Comparison of ENCODE assay signal across 8 mouse cellular contexts in genomic region chr2:163592084-163592483, GRCm38 (mm10). TPM values are rescaled to one million over a fixed set of nuclear protein-coding genes. Genes with fewer than 3 reads are reported as not detected.
DNase-seq lines count a peak whose midpoint lies in the region; ATAC-seq and TF ChIP-seq lines count a peak whose summit lies in the region.

No protein-coding gene starts in this region.

- TF ChIP-seq CTCF in kidney, postnatal 0 days (IDR thresholded peaks at IDR 0.05; ENCODE audit: low read depth): peak; percentile 59
- TF ChIP-seq CTCF in liver, embryonic 14.5 days (IDR thresholded peaks at IDR 0.05; ENCODE audit: low read depth): peak; percentile 46

- no peak overlapping the region for H3K27ac ChIP-seq in kidney, postnatal 0 days
- H3K27ac ChIP-seq in kidney, embryonic 16.5 days (ENCODE audit: low read length): no peak overlapping the region
- H3K27ac ChIP-seq in liver, embryonic 14.5 days: no peak overlapping the region

- H3K9ac ChIP-seq in kidney, postnatal 0 days (ENCODE audit: low read depth, low read length): no peak overlapping the region
- H3K9ac ChIP-seq in kidney, embryonic 16.5 days (replicated peaks; ENCODE audit: low read length): no peak overlapping the region
- no peak overlapping the region for H3K9ac ChIP-seq in liver, embryonic 14.5 days (replicated peaks)

- H3K36me3 ChIP-seq in kidney, postnatal 0 days (ENCODE audit: insufficient read depth, low read length): no peaks in the 10 kb centered on the region
- no peaks in the 10 kb centered on the region for H3K36me3 ChIP-seq in kidney, embryonic 16.5 days (ENCODE audit: insufficient read depth, low read length)
- H3K36me3 ChIP-seq in liver, embryonic 14.5 days (replicated peaks; ENCODE audit: control insufficient read depth, insufficient read depth, low read depth): no peaks in the 10 kb centered on the region

- TF ChIP-seq EP300 in liver, embryonic 14.5 days (IDR thresholded peaks at IDR 0.05; ENCODE audit: low read depth): no peak

- H3K9me3 ChIP-seq in kidney, postnatal 0 days (replicated peaks; ENCODE audit: low read length): no peaks in the 10 kb centered on the region
- H3K9me3 ChIP-seq in kidney, embryonic 16.5 days (ENCODE audit: low read length): no peaks in the 10 kb centered on the region
- H3K9me3 ChIP-seq in liver, embryonic 14.5 days (ENCODE audit: control insufficient read depth, low read length): no peaks in the 10 kb centered on the region

- DNase-seq in adrenal gland, postnatal 10 days: peak; percentile 52
- DNase-seq in adrenal gland, adult 2 months: no peak
- DNase-seq in kidney, postnatal 0 days (ENCODE audit: low spot score): peak; percentile 26
- peak; percentile 61 to 67 for DNase-seq in B cell, adult 2 months
- peak in 1 of 3 experiments; percentile 40 for DNase-seq in liver, embryonic 14.5 days (ENCODE audit: low read depth in 3 of 3, low spot score in 3 of 3)
- DNase-seq in ovary, adult 18-20 months (ENCODE audit: low spot score): no peak

- ATAC-seq in kidney, postnatal 0 days (replicated peaks; ENCODE audit: low FRiP score, low read depth): no peak
- ATAC-seq in kidney, embryonic 16.5 days (ENCODE audit: low FRiP score, low TSS enrichment): no peak
- ATAC-seq in liver, embryonic 14.5 days (ENCODE audit: insufficient read depth): no peak
- ATAC-seq in inflammation-experienced regulatory T-cells, adult 6 months: no peak

- no peak overlapping the region for H3K4me2 ChIP-seq in kidney, postnatal 0 days (ENCODE audit: low read length)
- H3K4me2 ChIP-seq in kidney, embryonic 16.5 days (replicated peaks; ENCODE audit: low read depth, low read length): no peak overlapping the region
- no peak overlapping the region for H3K4me2 ChIP-seq in liver, embryonic 14.5 days (ENCODE audit: low read depth)

- H3K27me3 ChIP-seq in kidney, postnatal 0 days (ENCODE audit: insufficient read depth, low read length): no peaks in the 10 kb centered on the region
- no peaks in the 10 kb centered on the region for H3K27me3 ChIP-seq in kidney, embryonic 16.5 days (ENCODE audit: insufficient read depth, low read length)
- no peaks in the 10 kb centered on the region for H3K27me3 ChIP-seq in liver, embryonic 14.5 days (ENCODE audit: control insufficient read depth, insufficient read depth, low read length)

- no peak overlapping the region for H3K4me3 ChIP-seq in kidney, postnatal 0 days (replicated peaks; ENCODE audit: low read depth, low read length)
- no peak overlapping the region for H3K4me3 ChIP-seq in kidney, embryonic 16.5 days (ENCODE audit: low read length)
- H3K4me3 ChIP-seq in liver, embryonic 14.5 days (ENCODE audit: insufficient read depth in 1 of 2, low read depth in 2 of 2, low read length in 2 of 2): no peak overlapping the region

- peaks cover 7% of the 10 kb centered on the region for H3K4me1 ChIP-seq in kidney, postnatal 0 days (replicated peaks; ENCODE audit: insufficient read depth, low read length)
- H3K4me1 ChIP-seq in kidney, embryonic 16.5 days (ENCODE audit: insufficient read depth, low read length): peaks cover 16% of the 10 kb centered on the region
- peaks cover 0 to 38% of the 10 kb centered on the region in 2 experiments; a peak in 3 of 4 replicates for H3K4me1 ChIP-seq in liver, embryonic 14.5 days (replicated peaks; ENCODE audit: control insufficient read depth in 2 of 2, insufficient read depth in 2 of 2, low read length in 1 of 2)

- 82% methylated on average over 1 of the region's 1 CpGs for WGBS in kidney, postnatal 0 days
- 79% methylated on average over 1 of the region's 1 CpGs for WGBS in kidney, embryonic 16.5 days
- WGBS in liver, embryonic 14.5 days (ENCODE audit: insufficient replicate concordance): 32% methylated on average over 1 of the region's 1 CpGs

RNA-seq across cellular contexts. Expression of gene Ttpal, which starts 10.0 kb away (rescaled TPM):
- 10 to 100 TPM; 24.8 to 26.4 TPM for total RNA-seq in adrenal gland, postnatal 10 days (2021)
- total RNA-seq in adrenal gland, adult 2 months (2021): 10 to 100 TPM; 25.6 to 27.0 TPM
- 27.3 and 32.3 TPM in 2 replicates for polyA plus RNA-seq in adrenal gland, adult 2 months (2012; rRNA removed)
- polyA plus RNA-seq in kidney, postnatal 0 days (2015; fragmentation: Nextera tagmentation; extraction: Ambion mirVana): 18.1 and 19.7 TPM in 2 replicates
- 34.0 and 35.7 TPM in 2 replicates for polyA plus RNA-seq in kidney, embryonic 16.5 days (2015; fragmentation: Nextera tagmentation; extraction: Ambion mirVana)
- 3.4 and 5.3 TPM in 2 replicates for polyA plus RNA-seq in liver, embryonic 14.5 days (2012; rRNA removed)
- polyA plus RNA-seq in liver, embryonic 14.5 days (2014; fragmentation: Nextera tagmentation; extraction: Ambion mirVana): 10.0 and 11.5 TPM in 2 replicates
- 10 to 100 TPM; 37.3 to 41.8 (median 40.6) TPM for polyA plus RNA-seq in inflammation-experienced regulatory T-cells, adult 6 months (2017; shearing (Covaris generic))

RNA-seq across cellular contexts. Expression of gene Serinc3, which starts 52.8 kb away (rescaled TPM):
- total RNA-seq in adrenal gland, postnatal 10 days (2021): 100 to 1,000 TPM; 350 to 392 TPM
- 100 to 1,000 TPM; 482 to 621 TPM for total RNA-seq in adrenal gland, adult 2 months (2021)
- 402 and 442 TPM in 2 replicates for polyA plus RNA-seq in adrenal gland, adult 2 months (2012; rRNA removed)
- polyA plus RNA-seq in kidney, postnatal 0 days (2015; fragmentation: Nextera tagmentation; extraction: Ambion mirVana): 66.6 and 72.5 TPM in 2 replicates
- polyA plus RNA-seq in kidney, embryonic 16.5 days (2015; fragmentation: Nextera tagmentation; extraction: Ambion mirVana): 48.9 and 50.1 TPM in 2 replicates
- polyA plus RNA-seq in liver, embryonic 14.5 days (2012; rRNA removed): 225 and 257 TPM in 2 replicates
- polyA plus RNA-seq in liver, embryonic 14.5 days (2014; fragmentation: Nextera tagmentation; extraction: Ambion mirVana): 165 TPM in 2 replicates
- polyA plus RNA-seq in inflammation-experienced regulatory T-cells, adult 6 months (2017; shearing (Covaris generic)): 100 to 1,000 TPM; 124 to 178 (median 145) TPM

Comparison
In these comparisons a context has a peak if more than half of its experiments do, and no peak if none do; other contexts are left out.
1. DNase-seq: peak in adrenal gland, postnatal 10 days (single experiment), kidney, postnatal 0 days (single experiment) and B cell, adult 2 months (2 of 2); none in adrenal gland, adult 2 months (single experiment) and ovary, adult 18-20 months (single experiment).